Mouse (Mus musculus): Measurements from ENCODE around the gene Rcan1. TPM values are rescaled to one million over a fixed set of nuclear protein-coding genes. Genes with fewer than 3 reads are reported as not detected.

Gene Rcan1
- polyA plus RNA-seq, 1 experiment from 2014 or later: 48.2 TPM

DNA sequence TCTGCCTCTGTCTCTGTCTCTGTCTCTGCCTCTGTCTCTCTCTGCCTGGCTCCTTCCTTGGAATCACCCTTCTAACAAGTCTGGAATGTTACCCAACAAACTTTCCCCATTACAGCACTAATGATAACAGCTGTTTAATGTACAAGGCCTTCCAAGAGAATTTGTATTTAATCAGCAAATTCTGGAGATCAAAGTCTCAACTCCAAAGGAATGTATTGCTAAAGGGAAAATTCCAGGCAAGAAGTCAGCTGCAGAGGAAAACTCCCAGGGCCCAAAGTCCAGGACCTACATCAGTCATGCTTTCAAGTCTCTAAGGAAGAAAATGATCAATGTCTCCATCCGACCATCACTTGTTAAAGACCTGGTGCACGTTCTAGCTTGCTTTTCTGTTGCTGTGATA is 62.8 kb downstream of the Rcan1 start:
- H3K4me2 ChIP-seq (ENCODE audit: low read depth): no peak overlapping the region
- 69% methylated on average over 2 of the region's 2 CpGs for WGBS
- no peak for ATAC-seq (ENCODE audit: insufficient read depth, low FRiP score, low TSS enrichment)

DNA sequence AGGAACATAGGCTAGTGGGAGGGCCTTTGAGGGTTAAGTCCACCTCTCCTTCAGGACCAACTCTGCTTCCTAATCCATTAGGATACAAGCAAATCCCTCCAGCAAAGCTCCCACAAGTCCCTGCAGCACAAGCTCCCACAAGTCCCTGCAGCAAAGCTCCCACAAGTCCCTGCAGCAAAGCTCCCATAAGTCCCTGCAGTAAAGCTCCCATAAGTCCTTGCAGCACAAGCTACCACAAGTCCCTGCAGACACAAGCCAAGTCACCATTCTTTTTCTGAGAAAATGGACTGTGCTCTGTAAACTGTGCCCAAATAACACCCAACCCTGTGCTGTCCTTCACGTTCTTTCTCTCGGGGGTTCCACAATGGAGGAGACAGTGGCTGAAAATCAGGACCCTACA is 66.5 kb downstream of the Rcan1 start:
- Histone ChIP-seq H3K36me3 (ENCODE audit: control insufficient read depth, insufficient read depth, low read length) (no peaks in the 10 kb centered on the region), H3K9ac (ENCODE audit: low read length) (no peak overlapping the region), H3K4me3 (ENCODE audit: low read depth, low read length) (no peak overlapping the region), H3K4me2 (ENCODE audit: low read depth) (no peak overlapping the region), H3K27me3 (ENCODE audit: control insufficient read depth, insufficient read depth, low read length) (no peaks in the 10 kb centered on the region), H3K27ac (ENCODE audit: low read depth, low read length) (no peak overlapping the region), H3K4me1 (ENCODE audit: control insufficient read depth, insufficient read depth, low read length) (peaks cover 6% of the 10 kb centered on the region), H3K9me3 (ENCODE audit: control insufficient read depth, low read length) (no peaks in the 10 kb centered on the region)
- ATAC-seq (ENCODE audit: insufficient read depth, low FRiP score, low TSS enrichment) (no peak), DNase-seq (ENCODE audit: low spot score) (no peak)
- WGBS: 97% methylated on average over 2 of the region's 2 CpGs

More for the DNA sequence above, 62.8 kb downstream of the Rcan1 start:
- DNase-seq (ENCODE audit: low spot score): no peak
- Histone ChIP-seq H3K4me1 (ENCODE audit: control insufficient read depth, insufficient read depth, low read length) (peaks cover 8% of the 10 kb centered on the region), H3K36me3 (ENCODE audit: control insufficient read depth, insufficient read depth, low read length) (no peaks in the 10 kb centered on the region), H3K27ac (ENCODE audit: low read depth, low read length) (no peak overlapping the region), H3K9me3 (ENCODE audit: control insufficient read depth, low read length) (no peaks in the 10 kb centered on the region), H3K4me3 (ENCODE audit: low read depth, low read length) (no peak overlapping the region), H3K27me3 (ENCODE audit: control insufficient read depth, insufficient read depth, low read length) (no peaks in the 10 kb centered on the region), H3K9ac (ENCODE audit: low read length) (no peak overlapping the region)

DNA sequence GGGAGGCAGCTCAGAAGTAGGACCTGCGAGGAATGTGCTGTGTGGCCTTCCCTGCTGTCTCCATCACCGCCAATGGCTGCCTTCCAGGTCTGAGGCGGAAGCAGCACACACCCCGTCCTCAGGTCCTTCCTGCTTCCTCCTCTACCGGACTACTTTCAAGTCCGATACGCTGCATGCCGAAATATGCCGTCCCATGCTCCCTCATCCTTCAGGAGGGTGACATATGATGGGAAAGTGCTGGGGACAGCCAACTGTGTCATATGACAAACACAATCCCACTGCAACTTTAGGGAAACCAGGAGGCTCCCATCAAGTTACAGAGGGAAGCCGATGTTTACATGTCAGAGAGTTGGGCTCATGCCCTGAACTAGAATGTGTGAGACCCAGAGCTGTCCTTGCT is 67.6 kb downstream of the Rcan1 start:
- H3K9me3 ChIP-seq (ENCODE audit: control insufficient read depth, low read length): no peaks in the 10 kb centered on the region
- no peak for ATAC-seq (ENCODE audit: insufficient read depth, low FRiP score, low TSS enrichment)
- H3K4me2 ChIP-seq (ENCODE audit: low read depth): no peak overlapping the region
- H3K4me1 ChIP-seq (ENCODE audit: control insufficient read depth, insufficient read depth, low read length): peaks cover 7% of the 10 kb centered on the region
- no peak for DNase-seq (ENCODE audit: low spot score)
- H3K27me3 ChIP-seq (ENCODE audit: control insufficient read depth, insufficient read depth, low read length): no peaks in the 10 kb centered on the region
- no peak overlapping the region for H3K4me3 ChIP-seq (ENCODE audit: low read depth, low read length)
- H3K36me3 ChIP-seq (ENCODE audit: control insufficient read depth, insufficient read depth, low read length): no peaks in the 10 kb centered on the region
- H3K9ac ChIP-seq (ENCODE audit: low read length): no peak overlapping the region
- WGBS: 84% methylated on average over 10 of the region's 10 CpGs
- H3K27ac ChIP-seq (ENCODE audit: low read depth, low read length): no peak overlapping the region

DNA sequence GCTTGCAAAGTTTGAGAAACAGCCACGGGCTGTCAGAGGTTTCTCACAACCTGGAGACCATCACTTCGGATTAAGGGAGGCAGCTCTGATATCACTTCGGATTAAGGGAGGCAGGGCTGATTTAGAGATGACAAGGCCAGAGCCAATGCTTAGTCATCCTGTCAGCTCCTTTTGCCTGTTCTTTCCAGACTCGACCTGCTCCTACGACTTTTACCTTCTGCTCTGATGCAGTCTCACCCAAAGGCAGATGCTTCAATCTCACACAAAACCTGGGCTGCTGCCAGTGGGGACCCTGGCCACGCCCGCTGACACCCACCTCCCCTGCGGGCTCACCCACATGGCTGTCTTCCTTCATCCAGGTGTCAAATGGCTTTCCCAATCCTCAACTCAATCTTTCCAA is 68.5 kb downstream of the Rcan1 start:
- Histone ChIP-seq H3K4me1 (ENCODE audit: control insufficient read depth, insufficient read depth, low read length) (peaks cover 8% of the 10 kb centered on the region), H3K9ac (ENCODE audit: low read length) (no peak overlapping the region), H3K9me3 (ENCODE audit: control insufficient read depth, low read length) (no peaks in the 10 kb centered on the region), H3K27me3 (ENCODE audit: control insufficient read depth, insufficient read depth, low read length) (no peaks in the 10 kb centered on the region), H3K4me2 (ENCODE audit: low read depth) (no peak overlapping the region), H3K36me3 (ENCODE audit: control insufficient read depth, insufficient read depth, low read length) (no peaks in the 10 kb centered on the region), H3K4me3 (ENCODE audit: low read depth, low read length) (no peak overlapping the region), H3K27ac (ENCODE audit: low read depth, low read length) (no peak overlapping the region)
- 46% methylated on average over 8 of the region's 8 CpGs for WGBS
- ATAC-seq (ENCODE audit: insufficient read depth, low FRiP score, low TSS enrichment) (no peak), DNase-seq (ENCODE audit: low spot score) (no peak)

DNA sequence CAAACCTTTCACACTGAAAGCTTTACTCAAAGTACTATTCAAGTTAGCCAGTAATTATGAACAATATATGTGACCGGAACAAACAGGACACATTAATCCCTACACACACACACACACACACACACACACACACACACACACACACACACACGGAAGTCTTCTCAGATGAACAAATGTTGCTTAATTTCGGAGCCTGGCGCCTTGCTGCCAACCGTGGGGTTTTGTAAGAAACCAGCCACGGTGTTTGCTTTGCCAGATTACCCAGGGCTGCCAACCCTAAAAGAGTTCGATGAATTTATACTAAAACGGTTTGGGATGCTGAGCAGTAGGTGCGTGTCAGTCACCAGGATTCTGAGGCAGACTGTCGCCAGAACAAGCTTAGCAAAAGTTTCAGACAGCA is 69.5 kb downstream of the Rcan1 start:
- no peak overlapping the region for H3K9ac ChIP-seq (ENCODE audit: low read length)
- H3K4me3 ChIP-seq (ENCODE audit: low read depth, low read length): no peak overlapping the region
- H3K36me3 ChIP-seq (ENCODE audit: control insufficient read depth, insufficient read depth, low read length): no peaks in the 10 kb centered on the region
- no peak for ATAC-seq (ENCODE audit: insufficient read depth, low FRiP score, low TSS enrichment)
- peaks cover 8% of the 10 kb centered on the region for H3K4me1 ChIP-seq (ENCODE audit: control insufficient read depth, insufficient read depth, low read length)
- no peak for DNase-seq (ENCODE audit: low spot score)
- H3K27me3 ChIP-seq (ENCODE audit: control insufficient read depth, insufficient read depth, low read length): no peaks in the 10 kb centered on the region
- WGBS: 60% methylated on average over 10 of the region's 10 CpGs
- no peak overlapping the region for H3K4me2 ChIP-seq (ENCODE audit: low read depth)
- no peaks in the 10 kb centered on the region for H3K9me3 ChIP-seq (ENCODE audit: control insufficient read depth, low read length)
- no peak overlapping the region for H3K27ac ChIP-seq (ENCODE audit: low read depth, low read length)

DNA sequence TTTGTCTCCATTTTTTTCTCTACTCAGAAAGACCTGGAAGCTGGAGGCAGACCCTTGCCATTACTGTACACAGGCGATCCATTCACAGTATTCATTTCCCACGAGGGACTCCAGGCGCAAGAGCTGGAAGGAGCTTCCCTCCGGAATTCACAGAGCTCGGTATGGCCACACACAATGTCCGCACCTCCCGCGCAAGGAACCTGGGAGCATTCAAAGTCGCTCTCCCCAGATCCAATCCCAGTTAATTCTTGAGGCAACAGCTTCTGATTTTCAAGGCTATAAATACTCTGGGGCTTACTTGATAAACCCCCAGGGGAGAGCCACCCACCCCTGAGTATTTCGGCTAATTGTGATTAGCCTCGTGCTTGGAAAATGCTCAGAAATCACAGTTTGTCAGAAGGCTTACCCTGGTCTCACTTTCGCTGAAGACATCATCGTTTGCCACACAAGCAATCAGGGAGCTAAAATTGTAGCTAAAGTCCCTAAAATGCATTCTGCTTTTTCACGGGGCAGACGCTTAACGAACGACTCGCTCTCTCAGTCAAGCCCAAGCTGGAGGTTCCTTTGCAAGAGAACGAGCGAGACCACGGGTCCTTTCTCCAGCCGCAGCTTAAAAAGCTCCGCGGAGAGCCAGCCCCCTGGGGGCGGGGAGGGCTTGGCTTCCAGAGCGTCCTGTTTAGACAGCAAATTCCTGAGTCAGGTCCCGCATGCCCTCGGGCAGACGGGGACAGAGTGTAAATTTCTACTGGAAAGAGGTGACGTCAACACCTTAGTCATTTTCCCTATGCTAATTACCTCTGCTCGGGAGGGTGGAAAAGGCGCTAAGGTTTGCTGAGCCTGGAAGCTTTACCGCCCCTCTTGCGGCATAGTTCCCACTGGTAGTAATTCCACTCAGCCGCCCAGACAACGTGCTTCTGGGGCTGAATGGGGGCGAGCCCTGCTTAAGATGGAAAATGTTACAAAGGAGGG is 70.9 kb downstream of the Rcan1 start:
- ATAC-seq (ENCODE audit: insufficient read depth, low FRiP score, low TSS enrichment) (peak; percentile 86), DNase-seq (ENCODE audit: low spot score) (peak; percentile 91)
- Histone ChIP-seq H3K4me2 (ENCODE audit: low read depth) (peak overlapping the region; percentile 67), H3K4me3 (ENCODE audit: low read depth, low read length) (peak overlapping the region; percentile 27), H3K27ac (ENCODE audit: low read depth, low read length) (0 out of 2 replicates have a peak overlapping the region, but pooled peaks have one; percentile 24), H3K4me1 (ENCODE audit: control insufficient read depth, insufficient read depth, low read length) (peaks cover 8% of the 10 kb centered on the region), H3K27me3 (ENCODE audit: control insufficient read depth, insufficient read depth, low read length) (no peaks in the 10 kb centered on the region), H3K9me3 (ENCODE audit: control insufficient read depth, low read length) (no peaks in the 10 kb centered on the region), H3K36me3 (ENCODE audit: control insufficient read depth, insufficient read depth, low read length) (no peaks in the 10 kb centered on the region; the same call in 1 of the 2 replicates), H3K9ac (ENCODE audit: low read length) (peak overlapping the region; percentile 54)
- WGBS: under 1% methylated on average over 37 of the region's 37 CpGs

DNA sequence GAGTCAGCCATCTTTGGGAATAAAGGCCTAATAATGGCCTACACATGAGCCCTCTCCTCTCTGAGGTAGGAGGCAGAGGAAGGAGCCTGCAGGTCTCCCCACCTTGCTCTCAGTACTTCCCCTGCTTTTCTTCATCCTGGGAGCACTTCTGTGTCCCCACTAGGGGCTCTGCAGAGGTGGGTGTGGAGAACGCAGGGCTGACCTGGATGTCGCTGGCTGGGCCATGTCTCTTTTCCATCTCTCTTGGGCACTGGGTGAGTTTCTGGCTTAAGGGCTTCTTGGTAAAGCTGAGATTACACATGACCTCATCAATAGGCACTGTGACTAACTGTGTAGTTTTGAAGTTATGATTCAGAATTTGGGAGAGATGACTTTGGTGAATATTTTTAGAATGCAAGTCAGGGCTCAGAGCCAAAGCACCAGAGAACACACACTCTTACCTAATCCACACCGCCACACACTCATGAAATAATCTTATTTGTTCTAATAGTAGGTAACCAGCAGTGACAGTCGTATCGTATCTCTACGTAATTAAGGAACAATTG is 72.0 kb downstream of the Rcan1 start:
- no peaks in the 10 kb centered on the region for H3K9me3 ChIP-seq (ENCODE audit: control insufficient read depth, low read length)
- ATAC-seq (ENCODE audit: insufficient read depth, low FRiP score, low TSS enrichment) (no peak), DNase-seq (ENCODE audit: low spot score) (no peak)
- no peak overlapping the region for H3K27ac ChIP-seq (ENCODE audit: low read depth, low read length)
- no peak overlapping the region for H3K9ac ChIP-seq (ENCODE audit: low read length)
- H3K27me3 ChIP-seq (ENCODE audit: control insufficient read depth, insufficient read depth, low read length): no peaks in the 10 kb centered on the region
- 53% methylated on average over 6 of the region's 6 CpGs for whole genome bisulfite sequencing
- H3K4me2 ChIP-seq (ENCODE audit: low read depth): peak overlapping the region; percentile 67; the same call in 1 of the 2 replicates
- no peaks in the 10 kb centered on the region; the same call in 1 of the 2 replicates for H3K36me3 ChIP-seq (ENCODE audit: control insufficient read depth, insufficient read depth, low read length)
- peaks cover 8% of the 10 kb centered on the region for H3K4me1 ChIP-seq (ENCODE audit: control insufficient read depth, insufficient read depth, low read length)
- no peak overlapping the region for H3K4me3 ChIP-seq (ENCODE audit: low read depth, low read length)

DNA sequence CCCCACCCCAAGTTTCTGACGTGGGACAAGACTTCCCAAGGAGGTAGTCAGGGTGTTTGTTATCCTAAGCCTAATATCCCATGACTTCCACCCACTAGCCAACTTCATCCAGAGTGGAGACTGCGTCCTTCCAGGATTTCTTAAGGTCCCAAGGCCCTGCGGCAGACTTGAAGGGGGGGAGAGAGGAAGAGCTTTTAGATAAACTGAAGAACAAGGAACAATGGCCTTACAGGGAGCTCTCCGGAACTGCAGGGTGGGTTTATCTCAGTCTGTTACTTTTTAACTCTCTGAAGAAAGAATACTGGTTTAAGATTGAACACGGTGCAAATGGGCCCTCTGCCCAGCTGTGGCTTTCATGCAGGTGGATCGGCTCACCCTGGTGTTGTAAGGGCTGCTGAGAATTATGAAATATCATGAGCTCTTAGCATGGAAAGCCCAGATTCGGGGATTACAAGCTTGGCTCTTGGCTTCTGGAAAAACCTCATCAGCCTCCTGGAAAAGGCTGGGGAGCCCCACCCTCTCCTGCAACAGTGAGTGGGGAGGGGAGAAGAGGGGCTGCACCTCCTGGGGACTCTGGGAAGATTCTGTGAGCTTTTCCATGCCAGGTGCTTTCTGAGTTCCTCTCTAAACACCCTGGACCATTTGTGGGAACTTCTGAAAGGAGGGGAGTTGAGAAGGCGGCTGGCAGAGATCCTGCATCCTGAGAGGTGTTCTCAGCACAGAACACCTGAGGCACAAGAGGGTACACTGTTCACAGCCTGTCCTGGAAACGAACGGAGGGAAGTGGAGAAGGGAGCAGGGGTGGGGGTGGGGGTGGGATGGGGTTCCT is 72.7 kb downstream of the Rcan1 start:
- peaks cover 2% of the 10 kb centered on the region; the same call in 1 of the 2 replicates for H3K36me3 ChIP-seq (ENCODE audit: control insufficient read depth, insufficient read depth, low read length)
- ATAC-seq (ENCODE audit: insufficient read depth, low FRiP score, low TSS enrichment) (no peak), DNase-seq (ENCODE audit: low spot score) (no peak)
- no peak overlapping the region for H3K4me3 ChIP-seq (ENCODE audit: low read depth, low read length)
- no peaks in the 10 kb centered on the region for H3K9me3 ChIP-seq (ENCODE audit: control insufficient read depth, low read length)
- 50% methylated on average over 10 of the region's 10 CpGs for WGBS
- H3K27ac ChIP-seq (ENCODE audit: low read depth, low read length): no peak overlapping the region
- H3K4me2 ChIP-seq (ENCODE audit: low read depth): no peak overlapping the region
- H3K9ac ChIP-seq (ENCODE audit: low read length): no peak overlapping the region
- H3K4me1 ChIP-seq (ENCODE audit: control insufficient read depth, insufficient read depth, low read length): peaks cover 8% of the 10 kb centered on the region
- no peaks in the 10 kb centered on the region for H3K27me3 ChIP-seq (ENCODE audit: control insufficient read depth, insufficient read depth, low read length)
